Mouse (Mus musculus): ENCODE results near the gene Wdr89.
"Not testable (repeated sequence)": the region's sequence is repeated elsewhere in the genome, so short reads cannot be mapped to it uniquely, and the experiment has no call there.

The Wdr89 gene

DNA sequence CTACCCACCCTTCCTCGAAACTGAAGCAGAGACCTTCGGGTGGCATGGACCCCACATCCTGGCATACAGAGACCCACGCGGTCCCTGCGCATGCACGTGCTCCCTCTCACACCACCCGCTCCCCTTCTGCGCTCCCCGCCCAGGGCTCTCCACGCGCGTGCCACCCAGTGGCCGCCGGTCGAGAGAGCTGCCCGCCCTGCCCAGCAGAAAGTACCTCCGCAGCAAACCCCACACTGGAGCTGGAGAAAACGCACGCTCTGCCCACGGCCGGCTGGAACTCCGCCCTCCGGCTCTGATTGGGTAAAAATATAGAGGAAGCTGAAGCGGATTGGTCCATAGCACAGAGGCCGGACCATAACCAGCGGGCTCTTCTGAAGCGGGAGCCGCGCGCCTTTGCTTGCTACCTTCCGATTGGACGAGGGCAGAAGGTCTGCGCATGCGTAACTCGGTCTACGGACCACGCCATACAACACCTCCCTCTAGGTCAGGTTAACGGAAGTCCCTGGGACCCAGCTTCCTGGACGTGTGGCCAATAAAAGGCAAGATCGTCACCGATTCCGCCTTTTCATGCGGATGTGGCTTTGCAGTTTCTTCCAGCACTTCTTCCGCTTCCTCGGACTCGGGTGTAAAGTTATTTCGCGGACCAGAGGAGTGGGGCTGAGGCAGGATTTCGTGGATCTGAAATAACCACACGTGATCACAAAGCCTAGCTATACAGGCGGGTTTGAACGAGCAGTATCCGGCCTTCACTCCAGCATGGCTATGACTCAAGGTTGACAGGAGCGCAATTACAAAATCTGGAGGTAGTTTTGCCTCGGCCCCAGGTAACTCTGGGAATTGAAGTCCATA is at the start of gene Wdr89:
Gene Wdr89 (minus strand): TSS at position 280 of the 849 bp plus-strand sequence.
- peak; percentile 100 for DNase-seq (ENCODE audit: low read depth, low spot score)

DNA sequence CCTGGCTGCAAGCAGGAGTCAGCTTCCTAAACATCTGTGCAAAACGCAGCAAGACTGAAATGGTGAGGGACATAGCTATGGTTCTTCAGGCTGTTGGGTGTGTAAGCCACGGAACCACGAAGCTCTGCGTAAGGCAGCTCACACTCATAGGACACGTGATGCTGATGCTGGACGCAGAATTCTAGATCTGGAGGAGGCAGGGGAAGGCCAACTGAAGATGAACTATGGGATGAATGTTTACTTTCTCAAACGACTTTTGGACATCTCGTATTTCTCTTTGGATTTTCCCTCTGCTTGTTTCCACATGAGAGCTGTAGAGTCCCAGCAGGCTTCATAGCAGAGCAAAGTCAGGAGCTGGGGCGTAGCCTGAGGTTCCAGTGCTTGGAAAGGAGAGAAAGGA is 44.3 kb upstream of the Wdr89 start:
- no peak for DNase-seq (ENCODE audit: low read depth, low spot score)

DNA sequence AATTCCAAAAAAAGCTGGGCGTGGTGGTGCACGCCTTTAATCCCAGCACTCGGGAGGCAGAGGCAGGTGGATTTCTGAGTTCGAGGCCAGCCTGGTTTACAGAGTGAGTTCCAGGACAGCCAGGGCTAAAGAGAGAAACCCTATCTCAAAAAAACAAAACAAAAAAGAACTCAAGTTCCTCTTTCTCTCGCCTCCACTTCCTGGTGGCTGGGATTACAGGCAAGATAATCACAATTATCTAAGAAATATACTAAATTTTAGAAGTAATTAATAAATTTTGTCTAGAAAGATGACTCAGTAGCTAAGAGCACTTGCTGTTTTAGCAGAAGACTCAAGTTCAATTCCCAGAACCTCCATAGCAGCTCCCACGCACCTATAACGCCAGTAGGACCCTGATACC is 43.6 kb upstream of the Wdr89 start:
- not testable (repeated sequence) for DNase-seq (ENCODE audit: low read depth, low spot score)

DNA sequence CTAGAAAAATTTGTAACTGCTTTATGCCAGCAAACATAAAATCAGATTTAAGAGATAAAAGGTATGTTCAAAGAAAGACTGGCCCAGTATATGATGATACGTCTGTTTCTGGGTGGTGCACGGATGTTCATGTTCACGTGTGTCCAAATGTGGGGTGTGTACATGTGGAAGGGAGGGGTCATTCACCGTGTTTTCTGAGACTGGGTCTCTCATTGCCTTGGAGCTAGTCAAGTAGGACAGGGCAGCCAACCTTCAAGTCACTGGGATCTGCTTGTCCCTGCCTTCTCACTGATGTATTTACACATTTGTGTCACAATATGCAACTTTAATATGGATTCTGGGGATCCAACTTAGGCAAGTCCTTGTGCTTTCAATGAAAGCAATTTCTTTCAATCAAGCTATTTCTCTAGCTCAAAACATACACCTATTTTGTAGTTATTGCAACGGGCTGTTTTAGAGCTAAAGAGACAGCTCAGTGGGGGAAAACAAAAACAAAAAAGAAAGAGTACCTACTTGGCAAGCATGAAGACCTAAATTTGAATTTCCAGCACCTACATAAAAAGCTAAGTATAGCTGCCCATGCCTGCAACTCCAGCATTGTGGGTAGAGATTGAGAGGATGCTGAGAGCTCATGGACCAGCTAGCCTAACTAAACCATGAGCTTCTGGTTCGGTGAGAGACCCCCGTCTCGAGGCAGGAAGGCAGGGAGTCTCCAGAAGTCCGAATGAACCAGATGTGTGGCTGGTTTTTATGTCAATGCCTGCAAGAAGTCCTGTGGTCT is 41.4 kb upstream of the Wdr89 start:
- DNase-seq (ENCODE audit: low read depth, low spot score), result no peak

DNA sequence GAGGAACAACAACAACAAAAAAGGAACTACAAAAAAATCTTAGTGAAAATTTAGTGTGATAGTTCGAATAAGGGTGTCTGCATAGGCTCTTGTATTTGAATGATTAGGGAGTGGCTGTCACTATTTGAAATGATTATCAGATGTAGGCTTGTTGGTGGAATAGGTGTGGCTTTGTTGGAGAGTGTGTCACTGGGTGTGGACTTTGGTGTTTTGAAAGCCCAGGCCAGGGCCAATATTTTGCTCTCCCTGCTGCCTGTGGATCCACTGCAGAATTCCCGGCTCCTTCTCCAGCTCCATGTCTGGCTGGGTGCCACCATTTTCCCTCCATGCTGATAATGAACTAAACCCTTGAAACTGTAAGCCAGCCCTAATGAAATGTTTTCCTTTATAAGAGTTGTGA is 40.2 kb upstream of the Wdr89 start:
- no peak for DNase-seq (ENCODE audit: low read depth, low spot score)

DNA sequence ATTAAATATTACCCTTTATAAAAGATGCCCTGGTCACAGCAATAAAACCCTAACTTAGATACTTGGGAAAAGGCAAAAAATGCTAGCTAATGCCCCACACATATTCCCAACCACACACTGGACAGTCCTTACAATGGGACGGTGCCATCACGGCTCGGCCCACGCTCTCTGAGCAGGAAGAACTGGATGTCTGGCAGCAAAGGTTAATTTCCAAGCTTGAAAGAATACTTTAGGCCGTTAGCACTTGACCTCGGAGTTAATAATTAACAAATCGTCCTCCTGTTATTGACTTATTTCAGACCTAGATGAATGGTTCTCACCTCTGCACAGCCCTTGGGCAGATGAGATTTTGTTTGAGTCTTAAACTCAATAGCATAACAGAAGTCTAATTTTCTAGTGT is 37.3 kb upstream of the Wdr89 start:
- DNase-seq (ENCODE audit: low read depth, low spot score), result no peak

DNA sequence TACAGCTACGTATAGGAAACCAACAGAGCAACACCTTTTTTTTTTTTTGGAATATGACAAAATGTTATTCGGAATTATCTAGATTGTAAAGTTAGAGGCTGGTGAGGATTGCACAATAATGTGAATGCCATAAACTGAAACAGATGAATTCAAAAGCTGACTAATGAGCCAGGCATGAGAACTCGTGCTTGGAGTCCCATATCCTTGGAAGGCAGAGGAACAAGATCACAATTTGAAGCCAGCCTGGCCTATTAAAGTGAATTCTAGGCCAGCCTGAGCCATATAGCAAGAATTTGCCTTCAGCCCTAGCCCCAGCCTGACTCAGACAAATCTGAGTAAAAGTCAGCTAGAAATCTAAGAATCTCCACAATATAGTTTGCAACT is 33.4 kb upstream of the Wdr89 start:
- DNase-seq (ENCODE audit: low read depth, low spot score), result peak; percentile 97

DNA sequence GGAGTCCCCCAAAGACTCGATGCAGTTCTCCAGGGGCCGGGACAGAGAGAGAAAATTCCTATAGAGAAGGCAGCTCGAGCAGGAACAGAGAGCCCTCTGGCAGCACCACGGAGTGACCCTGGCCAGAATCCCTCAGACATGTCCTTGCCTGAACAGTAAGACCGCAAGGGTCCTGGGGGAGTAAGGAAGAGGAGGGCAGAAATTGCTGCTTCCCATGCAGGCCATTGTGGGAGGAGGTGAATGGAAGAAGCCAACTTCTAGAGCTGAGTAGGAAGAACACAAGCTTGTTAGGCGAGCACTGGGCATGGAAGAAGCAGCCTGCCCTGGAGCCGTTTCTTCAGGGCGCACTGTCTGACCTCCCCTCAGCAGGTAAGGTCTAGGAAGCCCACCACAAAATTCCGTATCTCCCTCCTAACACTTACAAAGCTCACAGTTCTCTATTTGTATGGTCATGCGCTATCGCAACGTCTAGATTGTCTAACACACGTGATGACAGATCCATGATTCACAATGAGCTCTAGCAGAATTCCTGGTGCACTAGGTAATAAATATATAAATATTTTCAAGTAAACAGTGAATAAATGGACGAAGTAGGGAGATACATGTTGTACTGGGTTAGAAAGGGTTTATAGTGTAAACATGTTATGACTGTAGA is 32.9 kb upstream of the Wdr89 start:
- peak; percentile 93 for DNase-seq (ENCODE audit: low read depth, low spot score)

DNA sequence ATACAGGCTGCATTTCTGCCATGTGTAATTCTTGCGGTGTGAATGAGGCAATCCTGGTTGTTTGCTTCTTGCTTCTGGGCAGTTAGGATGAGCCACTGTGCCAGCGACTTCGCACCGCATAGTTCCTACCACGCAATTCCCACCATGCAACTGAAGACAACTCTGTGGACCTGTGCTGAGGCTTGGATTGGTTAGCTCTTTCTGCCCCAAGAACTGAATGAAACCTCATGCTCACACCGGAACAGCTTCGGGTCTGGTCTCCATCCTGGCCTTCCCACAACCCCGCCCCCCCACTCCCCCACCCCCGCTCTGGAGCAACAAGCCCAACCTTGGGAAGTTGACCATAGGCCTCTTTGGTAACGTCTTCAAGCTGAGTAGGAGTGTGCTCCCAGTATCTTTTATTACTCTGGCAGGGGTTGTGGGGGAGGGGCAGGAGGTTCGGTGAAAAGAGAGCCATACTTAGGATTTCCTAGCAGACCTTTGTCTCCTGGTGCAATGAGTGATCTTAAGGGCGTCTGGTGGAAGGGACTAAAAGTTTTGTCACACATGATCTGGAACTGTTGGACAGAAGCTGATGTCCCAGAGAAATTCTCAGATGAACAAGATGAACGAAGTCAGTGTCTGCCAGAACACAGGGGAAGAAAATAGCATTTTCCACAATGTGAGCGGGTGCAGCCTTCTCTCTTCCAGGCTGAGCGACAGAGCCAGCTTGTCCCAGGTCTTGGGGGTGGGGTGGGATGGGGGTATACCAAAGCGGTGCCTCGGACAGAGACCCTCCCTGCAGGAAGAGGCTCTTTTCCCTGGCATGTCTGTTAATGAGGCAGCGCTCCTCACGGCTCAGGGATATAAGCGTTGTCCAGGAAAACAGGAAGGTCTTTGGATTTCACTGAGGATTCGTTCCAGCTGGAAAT is 32.1 kb upstream of the Wdr89 start:
- DNase-seq (ENCODE audit: low read depth, low spot score), result peak; percentile 74

DNA sequence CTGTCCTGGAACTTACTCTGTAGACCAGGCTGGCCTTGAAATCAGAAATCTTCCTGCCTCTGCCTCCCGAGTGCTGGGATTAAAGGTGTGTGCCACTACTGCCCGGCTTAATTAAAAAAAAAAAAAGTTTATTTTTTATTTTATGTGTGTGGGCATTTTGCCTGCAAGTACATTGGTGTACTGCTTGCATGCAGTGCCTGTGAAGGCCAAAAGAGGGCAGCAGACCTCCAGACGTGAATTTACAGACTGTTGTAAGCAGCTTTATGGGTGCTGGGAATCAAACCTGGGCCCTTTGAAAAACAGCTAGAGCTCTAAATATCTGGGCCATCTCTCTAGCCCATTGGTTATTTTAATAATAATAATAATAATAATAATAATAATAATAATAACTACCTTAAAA is 29.4 kb upstream of the Wdr89 start:
- no peak for DNase-seq (ENCODE audit: low read depth, low spot score)

DNA sequence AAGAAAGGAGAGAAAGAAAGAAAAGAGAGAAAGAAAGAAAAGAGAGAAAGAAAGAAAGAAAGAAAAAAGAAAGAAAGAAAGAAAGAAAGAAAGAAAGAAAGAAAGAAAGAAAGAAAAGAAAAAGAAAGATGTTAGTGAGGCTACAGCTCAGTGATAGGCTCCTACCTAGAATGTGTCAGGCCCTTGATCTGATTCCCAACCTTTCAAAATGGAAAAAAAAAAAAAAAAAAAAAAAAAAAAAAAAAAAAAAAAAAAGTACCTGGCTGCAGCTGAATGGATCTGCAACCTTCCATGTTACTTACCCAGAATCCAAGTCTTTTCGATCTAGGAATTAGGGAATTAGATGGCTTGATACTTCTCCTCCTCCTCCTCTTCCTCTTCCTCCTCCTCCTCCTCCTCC is 26.5 kb upstream of the Wdr89 start:
- DNase-seq (ENCODE audit: low read depth, low spot score), result not testable (repeated sequence)

DNA sequence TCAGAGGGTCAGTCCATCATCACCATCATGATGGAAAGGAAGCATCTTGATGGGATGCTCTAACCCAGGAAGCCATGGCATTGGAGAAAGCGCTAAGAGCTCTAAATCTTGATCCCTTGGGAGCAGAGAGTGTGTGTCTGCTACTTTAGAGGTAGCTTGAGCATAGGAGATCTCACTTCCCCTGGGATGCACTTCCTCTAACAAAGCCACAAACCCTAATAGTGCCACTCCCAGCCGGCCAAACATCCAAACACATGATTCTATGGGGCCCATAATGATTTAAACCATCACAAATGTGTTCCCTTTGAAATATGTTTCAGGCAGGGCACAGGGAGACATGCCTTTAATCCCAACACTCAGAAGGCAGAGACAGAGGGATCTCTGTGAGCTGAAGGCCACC is 19.7 kb upstream of the Wdr89 start:
- no peak for DNase-seq (ENCODE audit: low read depth, low spot score)

DNA sequence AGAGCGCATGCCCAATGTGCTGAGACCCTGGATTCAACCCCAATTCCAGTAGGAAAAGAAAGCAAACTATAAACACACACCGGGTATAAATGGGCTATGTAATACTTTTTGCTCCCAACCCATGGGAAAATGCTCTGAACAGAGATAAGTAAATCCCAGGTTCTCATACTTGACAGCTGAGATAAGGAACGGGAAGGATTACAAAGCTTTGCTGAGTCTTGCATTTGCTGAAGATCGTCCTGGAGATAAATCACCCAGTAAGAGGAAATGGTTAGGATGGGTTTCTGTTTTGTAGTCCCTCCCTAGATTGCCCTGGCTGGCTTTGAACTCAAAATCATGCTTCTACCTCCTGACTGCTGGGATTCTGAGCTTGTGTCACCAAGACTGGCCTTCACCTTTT is 18.0 kb upstream of the Wdr89 start:
- no peak for DNase-seq (ENCODE audit: low read depth, low spot score)

DNA sequence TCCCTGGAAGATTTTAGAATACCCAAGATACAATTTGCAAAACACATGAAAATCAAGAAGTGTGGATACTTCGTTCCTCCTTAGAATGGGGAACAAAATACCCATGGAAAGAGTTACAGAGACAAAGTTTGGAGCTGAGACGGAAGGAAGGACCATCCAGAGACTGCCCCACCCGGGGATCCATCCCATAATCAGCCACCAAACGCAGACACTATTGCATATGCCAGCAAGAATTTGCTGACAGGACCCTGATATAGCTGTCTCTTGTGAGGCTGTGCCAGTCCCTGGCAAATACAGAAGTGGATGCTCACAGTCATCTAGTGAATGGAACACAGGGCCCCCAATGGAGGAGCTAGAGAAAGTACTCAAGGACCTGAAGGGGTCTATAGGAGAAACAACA is 14.7 kb upstream of the Wdr89 start:
- not testable (repeated sequence) for DNase-seq (ENCODE audit: low read depth, low spot score)

DNA sequence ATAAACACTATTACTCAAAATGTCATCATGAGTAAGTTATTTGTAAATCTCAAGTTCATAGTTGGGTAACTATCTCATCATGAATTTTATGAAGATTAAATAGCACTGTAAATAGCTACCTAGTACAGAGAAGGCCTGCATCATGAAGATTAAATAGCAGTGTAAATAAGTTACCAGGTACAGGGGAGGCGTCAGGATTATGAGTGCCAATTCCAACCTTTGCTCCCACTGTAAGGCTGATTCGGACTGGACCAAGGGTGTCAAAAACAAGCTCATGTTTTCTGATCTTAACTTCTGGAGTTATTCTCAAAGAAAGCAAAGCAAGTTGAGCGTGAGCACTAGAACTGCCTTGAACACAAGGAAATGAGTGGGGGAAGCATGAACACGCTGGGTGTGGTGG is 14.3 kb upstream of the Wdr89 start:
- DNase-seq (ENCODE audit: low read depth, low spot score), result no peak

DNA sequence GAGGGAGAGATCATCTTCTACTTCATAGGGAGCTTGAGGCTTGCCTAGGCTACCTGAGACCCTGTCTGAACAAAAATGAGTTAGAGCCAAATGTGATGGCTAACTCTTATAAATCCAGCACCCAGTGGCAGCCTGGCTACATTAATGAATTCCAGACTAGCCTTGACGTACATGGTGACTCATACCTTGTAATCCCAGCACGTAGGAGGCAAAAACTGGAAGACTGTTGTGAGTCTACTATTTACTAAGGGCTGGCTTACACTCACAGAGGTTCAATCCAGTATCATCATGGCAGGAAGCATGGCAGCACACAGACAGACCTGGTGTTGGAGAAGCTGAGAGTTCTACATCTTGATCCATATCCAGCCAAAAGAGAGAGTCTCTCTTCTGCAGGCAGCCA is 13.5 kb upstream of the Wdr89 start:
- DNase-seq (ENCODE audit: low read depth, low spot score), result peak; percentile 85

DNA sequence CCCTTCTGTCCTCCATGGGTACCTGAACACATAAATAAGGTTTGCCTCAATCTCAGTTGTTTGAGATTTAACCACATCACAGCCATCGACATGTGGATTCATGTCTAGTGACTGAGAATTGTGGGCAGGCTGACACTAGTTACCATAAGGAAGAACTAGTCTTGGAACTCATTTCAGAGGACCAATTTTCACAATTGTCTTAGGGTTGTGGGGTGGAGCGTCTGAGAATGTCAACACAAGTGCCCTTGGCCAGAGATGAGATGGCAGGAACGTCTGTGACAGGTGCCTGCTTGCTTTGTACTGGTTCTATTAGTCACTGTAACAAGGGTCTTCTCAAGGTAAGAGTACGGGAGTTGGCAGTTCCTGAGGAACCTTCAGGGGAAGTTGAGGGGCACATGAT is 11.8 kb upstream of the Wdr89 start:
- DNase-seq (ENCODE audit: low read depth, low spot score), result no peak

DNA sequence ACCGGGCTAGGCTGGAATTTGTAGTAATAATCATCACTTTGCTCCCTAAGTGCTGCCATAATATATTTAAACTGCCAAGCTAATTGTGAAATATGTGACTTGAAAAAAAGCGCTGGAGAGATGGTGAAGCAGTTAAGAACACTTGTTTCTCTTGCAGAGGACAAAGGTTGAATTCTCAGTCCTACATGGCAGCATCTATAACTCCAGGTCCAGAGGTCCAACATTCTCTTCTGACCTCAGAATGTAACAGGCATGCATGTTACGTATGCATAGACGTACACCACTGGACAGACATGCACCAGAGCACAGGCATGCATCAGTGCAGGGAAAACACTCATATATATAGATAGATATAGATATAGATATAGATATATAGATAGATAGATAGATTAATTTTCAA is 9.1 kb upstream of the Wdr89 start:
- DNase-seq (ENCODE audit: low read depth, low spot score), result no peak

DNA sequence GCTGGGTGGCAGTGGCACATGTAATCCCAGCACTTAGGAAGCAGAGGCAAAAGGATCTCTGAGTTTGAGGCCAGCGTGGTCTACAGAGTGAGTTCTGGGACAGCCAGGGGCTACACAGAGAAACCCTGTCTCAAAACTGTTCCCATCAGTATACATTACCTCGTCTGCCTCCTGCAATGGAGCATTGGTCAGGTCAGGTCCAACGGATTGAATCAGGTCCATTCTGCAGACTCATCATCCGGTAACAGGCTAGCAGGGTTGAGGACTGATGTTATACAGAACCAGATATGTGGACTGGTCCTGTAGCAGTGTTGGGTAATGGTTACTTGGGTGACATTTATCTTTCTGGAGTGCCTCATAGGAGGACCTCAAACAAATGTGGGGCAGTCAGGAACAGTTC is 3.3 kb upstream of the Wdr89 start:
- DNase-seq (ENCODE audit: low read depth, low spot score), result no peak

DNA sequence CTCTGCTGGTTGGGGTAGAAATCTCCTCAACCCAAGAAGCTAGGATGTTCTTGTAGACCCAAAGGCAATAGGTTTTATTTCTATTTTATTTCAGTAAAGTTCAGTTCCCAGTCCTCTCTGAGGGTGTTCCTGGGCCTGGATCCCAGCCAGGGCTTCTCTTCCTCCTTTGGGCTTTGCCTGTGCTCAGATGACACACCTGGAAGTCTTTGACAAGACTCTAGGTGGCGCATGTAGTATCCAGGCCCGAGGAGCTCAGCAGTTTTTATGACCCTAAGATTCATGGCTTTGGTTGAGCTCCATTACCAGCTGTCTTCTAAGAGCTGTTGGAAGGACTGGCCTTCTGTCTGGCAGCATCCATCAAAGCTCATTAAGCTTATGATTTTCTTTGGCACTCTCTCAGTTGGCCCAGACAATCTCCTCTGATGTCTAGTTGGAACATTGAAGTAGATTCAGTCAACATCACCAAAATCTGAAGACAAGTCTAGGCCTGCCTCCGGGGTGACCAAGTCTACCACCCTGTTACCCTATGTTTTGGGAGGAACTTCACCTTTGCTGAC is 2.5 kb upstream of the Wdr89 start:
- DNase-seq (ENCODE audit: low read depth, low spot score), result no peak

DNA sequence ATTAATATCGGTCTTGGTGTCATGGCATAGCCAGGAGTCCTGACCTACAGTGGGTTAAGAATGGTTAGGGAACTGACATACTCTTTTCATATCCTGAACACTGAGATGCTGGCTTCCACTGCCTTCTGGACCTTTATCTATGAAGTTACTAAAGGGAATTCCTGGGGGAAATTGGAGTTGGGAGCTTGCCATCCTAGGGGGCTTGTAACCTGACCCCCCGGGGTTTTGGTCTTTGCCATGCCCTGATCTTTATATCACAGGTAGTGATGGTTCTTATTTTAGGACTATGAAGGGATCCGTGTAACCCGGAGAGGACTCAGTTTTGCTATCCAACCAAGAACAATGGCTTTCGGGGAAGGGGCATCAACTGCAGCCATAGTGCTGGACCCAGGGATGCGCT is 1.3 kb upstream of the Wdr89 start:
- DNase-seq (ENCODE audit: low read depth, low spot score), result no peak

Data from 3T3-L1 (cell line).